Mouse (Mus musculus): ENCODE data around the gene Ndfip2. TPM values are rescaled to one million over a fixed set of nuclear protein-coding genes. Genes with fewer than 3 reads are reported as not detected.

Gene Ndfip2
- polyA plus RNA-seq, 1 experiment from 2014 or later = 65.2 TPM

- Histone ChIP-seq H3K4me2 (peak overlapping the region; percentile 33), H3K4me1 (peaks cover 3% of the 10 kb centered on the region; the same call in 1 of the 2 replicates), H3K27me3 (no peaks in the 10 kb centered on the region), H3K27ac (peak overlapping the region; percentile 41; the same call in 1 of the 2 replicates), H3K9ac (no peak overlapping the region), H3K9me3 (replicated peaks) (no peaks in the 10 kb centered on the region), H3K4me3 (replicated peaks) (no peak overlapping the region), H3K36me3 (no peaks in the 10 kb centered on the region)
- 64% methylated on average over 9 of the region's 9 CpGs for WGBS
- ATAC-seq (replicated peaks; ENCODE audit: low FRiP score) = peak; percentile 40; the same call in 1 of the 2 replicates
These were observed 65.1 kb downstream of the Ndfip2 start for GRCm38 (mm10) chr14:105323448-105323847.

- no peaks in the 10 kb centered on the region for H3K36me3 ChIP-seq
- H3K4me3 ChIP-seq (replicated peaks) = peak overlapping the region; percentile 33
- H3K4me1 ChIP-seq = peaks cover 10% of the 10 kb centered on the region
- no peak overlapping the region for H3K9ac ChIP-seq
- peak overlapping the region; percentile 88 for H3K27ac ChIP-seq
- H3K4me2 ChIP-seq = peak overlapping the region; percentile 54
- no peaks in the 10 kb centered on the region for H3K9me3 ChIP-seq (replicated peaks)
- 14% methylated on average over 13 of the region's 13 CpGs for WGBS
- peak; percentile 88 for ATAC-seq (replicated peaks; ENCODE audit: low FRiP score)
- no peaks in the 10 kb centered on the region for H3K27me3 ChIP-seq
These were observed 70.3 kb downstream of the Ndfip2 start for GRCm38 (mm10) chr14:105328397-105329302.

- Histone ChIP-seq H3K9me3 (replicated peaks) (no peaks in the 10 kb centered on the region), H3K4me3 (replicated peaks) (0 out of 2 replicates have a peak overlapping the region, but pooled peaks have one; percentile 6), H3K27ac (no peak overlapping the region), H3K27me3 (no peaks in the 10 kb centered on the region), H3K4me1 (peaks cover 7% of the 10 kb centered on the region; the same call in 1 of the 2 replicates), H3K9ac (no peak overlapping the region), H3K4me2 (peak overlapping the region; percentile 35), H3K36me3 (no peaks in the 10 kb centered on the region)
- 65% methylated on average over 16 of the region's 16 CpGs for WGBS
- no peak for ATAC-seq (replicated peaks; ENCODE audit: low FRiP score)
These were observed 75.2 kb downstream of the Ndfip2 start for GRCm38 (mm10) chr14:105333475-105334094.

- no peaks in the 10 kb centered on the region for H3K9me3 ChIP-seq (replicated peaks)
- no peak for ATAC-seq (replicated peaks; ENCODE audit: low FRiP score)
- H3K27ac ChIP-seq = no peak overlapping the region
These were observed 83.4 kb downstream of the Ndfip2 start for GRCm38 (mm10) chr14:105341765-105342164.

GRCm38 (mm10) chr14:105354121-105354520, 95.7 kb downstream of the Ndfip2 start:
- H3K36me3 ChIP-seq = no peaks in the 10 kb centered on the region
- H3K4me3 ChIP-seq (replicated peaks) = no peak overlapping the region
- no peak overlapping the region for H3K4me2 ChIP-seq
- WGBS = 35% methylated on average over 11 of the region's 11 CpGs
- no peak for ATAC-seq (replicated peaks; ENCODE audit: low FRiP score)
- H3K4me1 ChIP-seq = peaks cover 4% of the 10 kb centered on the region; the same call in 1 of the 2 replicates
- no peak overlapping the region for H3K9ac ChIP-seq
- H3K27me3 ChIP-seq = no peaks in the 10 kb centered on the region
- H3K9me3 ChIP-seq (replicated peaks) = no peaks in the 10 kb centered on the region
- no peak overlapping the region for H3K27ac ChIP-seq

More at GRCm38 (mm10) chr14:105341765-105342164, 83.4 kb downstream of the Ndfip2 start:
- H3K9ac ChIP-seq = no peak overlapping the region
- H3K27me3 ChIP-seq = no peaks in the 10 kb centered on the region
- no peak overlapping the region for H3K4me3 ChIP-seq (replicated peaks)
- WGBS = 76% methylated on average over 8 of the region's 8 CpGs
- H3K36me3 ChIP-seq = no peaks in the 10 kb centered on the region
- H3K4me1 ChIP-seq = no peaks in the 10 kb centered on the region
- no peak overlapping the region for H3K4me2 ChIP-seq

Other genes starting within 250 kb of the Ndfip2 start
- gene Rbm26, start 81.2 kb upstream of the Ndfip2 start, polyA plus RNA-seq (2015; fragmentation: Nextera tagmentation; extraction: Ambion mirVana) = 34.0 and 34.7 TPM in 2 replicates

Data from kidney, embryonic 15.5 days (tissue).